Mouse (Mus musculus) limb, embryonic 14.5 days (tissue): ENCODE measurements at regions not wholly inside any gene's neighbourhood (a gene's known extent, or its start where the extent isn't known, plus 50 kb on each side); places are given as distances from the start of the nearest gene placed in this dataset.

Experiments
- ATAC-seq: fragments of 200-750 bp; cut with Nextera tagmentation; 2 replicates; pipeline ENCODE4 v1.8.0; 2017; ENCODE audit warnings: low read depth, moderate number of reproducible peaks, moderate TSS enrichment; ENCODE audit not compliant: low FRiP score
- DNase-seq: peaks from one replicate; pipeline ENCODE4 v3.0.0-alpha.2; 2015; ENCODE audit warnings: low spot score
- H3K27ac ChIP-seq: fragments of 300-500 bp; sonication (generic); replicated peaks from 2 replicates; pipeline ENCODE4 v1.5.1; 2014; ENCODE audit warnings: low read depth, mild to moderate bottlenecking, low read length, moderate library complexity, mixed read lengths
- H3K27me3 ChIP-seq: fragments of 300-500 bp; sonication (generic); 2 replicates; pipeline ENCODE4 v1.6.1; 2014; ENCODE audit warnings: low read length, mixed read lengths; ENCODE audit not compliant: control insufficient read depth, insufficient read depth
- H3K36me3 ChIP-seq: fragments of 300-500 bp; sonication (generic); 2 replicates; pipeline ENCODE4 v1.6.1; 2014; ENCODE audit warnings: mild to moderate bottlenecking, low read length, moderate library complexity, mixed read lengths; ENCODE audit not compliant: control insufficient read depth, insufficient read depth
- H3K4me1 ChIP-seq: fragments of 300-500 bp; sonication (generic); 2 replicates; pipeline ENCODE4 v1.6.1; 2014; ENCODE audit warnings: antibody characterized with exemption, low read length, mixed read lengths; ENCODE audit not compliant: control insufficient read depth, insufficient read depth
- H3K4me2 ChIP-seq: fragments of 300-500 bp; sonication (generic); replicated peaks from 2 replicates; pipeline ENCODE4 v1.6.1; 2014; ENCODE audit warnings: low read depth, mild to moderate bottlenecking, low read length, moderate library complexity; ENCODE audit not compliant: severe bottlenecking
- H3K4me3 ChIP-seq: fragments of 300-500 bp; sonication (generic); replicated peaks from 2 replicates; pipeline ENCODE4 v1.5.1; 2014; ENCODE audit warnings: low read length
- H3K9ac ChIP-seq: fragments of 300-500 bp; sonication (generic); 2 replicates; pipeline ENCODE4 v1.6.1; 2014; ENCODE audit warnings: mild to moderate bottlenecking, low read depth, low read length, moderate library complexity; ENCODE audit not compliant: severe bottlenecking
- H3K9me3 ChIP-seq: fragments of 300-500 bp; sonication (generic); 2 replicates; pipeline ENCODE4 v1.6.1; 2016; ENCODE audit warnings: low read length; ENCODE audit not compliant: control insufficient read depth
- POLR2A ChIP-seq: fragments of 200-500 bp; IDR thresholded peaks from 2 replicates; pipeline ENCODE4 v1.8.0; 2012; ENCODE audit warnings: inconsistent platforms, mild to moderate bottlenecking, moderate library complexity, borderline replicate concordance; ENCODE audit not compliant: insufficient read depth, insufficient read length; ENCODE audit errors: extremely low read depth
- WGBS: fragments of 180-500 bp; shearing (Covaris S2); extraction: QIAGEN DNeasy Blood & Tissue Kit; methylation state at CpG from one replicate; pipeline ENCODE4 v1.1.7; 2014; 5-methylcytosine and 5-hydroxymethylcytosine counted together

GRCm38 (mm10) chr4:7423204-7423603 is 815.6 kb downstream of the Car8 start:
- H3K4me3 ChIP-seq = no peak overlapping the region
- H3K4me1 ChIP-seq = no peaks in the 10 kb centered on the region
- DNase-seq (no peak), ATAC-seq (no peak)
- no peaks in the 10 kb centered on the region for H3K9me3 ChIP-seq
- H3K9ac ChIP-seq = no peak overlapping the region
- no peaks in the 10 kb centered on the region for H3K36me3 ChIP-seq
- H3K4me2 ChIP-seq = no peak overlapping the region
- WGBS = 72% methylated on average over 4 of the region's 4 CpGs
- H3K27ac ChIP-seq = no peak overlapping the region
- H3K27me3 ChIP-seq = no peaks in the 10 kb centered on the region
- TF ChIP-seq POLR2A = no peak

GRCm38 (mm10) chr4:7422787-7423186 is 816.1 kb downstream of the Car8 start:
- Histone ChIP-seq H3K36me3 (no peaks in the 10 kb centered on the region), H3K27me3 (no peaks in the 10 kb centered on the region), H3K9me3 (no peaks in the 10 kb centered on the region), H3K4me1 (no peaks in the 10 kb centered on the region), H3K4me3 (no peak overlapping the region), H3K9ac (no peak overlapping the region), H3K4me2 (no peak overlapping the region), H3K27ac (no peak overlapping the region)
- ATAC-seq = no peak
- TF ChIP-seq POLR2A = no peak
- no peak for DNase-seq
- WGBS = 60% methylated on average over 3 of the region's 3 CpGs

- WGBS = 66% methylated on average over 2 of the region's 2 CpGs
- no peak overlapping the region for H3K27ac ChIP-seq
- H3K27me3 ChIP-seq = no peaks in the 10 kb centered on the region
- no peak overlapping the region for H3K9ac ChIP-seq
- no peak overlapping the region for H3K4me2 ChIP-seq
- ATAC-seq = no peak
- no peaks in the 10 kb centered on the region for H3K36me3 ChIP-seq
- H3K9me3 ChIP-seq = no peaks in the 10 kb centered on the region
- no peak overlapping the region for H3K4me3 ChIP-seq
- H3K4me1 ChIP-seq = no peaks in the 10 kb centered on the region
- no peak for DNase-seq
- no peak for TF ChIP-seq POLR2A
Observed at GRCm38 (mm10) chr4:7414301-7414700, 824.5 kb downstream of the Car8 start.

DNA sequence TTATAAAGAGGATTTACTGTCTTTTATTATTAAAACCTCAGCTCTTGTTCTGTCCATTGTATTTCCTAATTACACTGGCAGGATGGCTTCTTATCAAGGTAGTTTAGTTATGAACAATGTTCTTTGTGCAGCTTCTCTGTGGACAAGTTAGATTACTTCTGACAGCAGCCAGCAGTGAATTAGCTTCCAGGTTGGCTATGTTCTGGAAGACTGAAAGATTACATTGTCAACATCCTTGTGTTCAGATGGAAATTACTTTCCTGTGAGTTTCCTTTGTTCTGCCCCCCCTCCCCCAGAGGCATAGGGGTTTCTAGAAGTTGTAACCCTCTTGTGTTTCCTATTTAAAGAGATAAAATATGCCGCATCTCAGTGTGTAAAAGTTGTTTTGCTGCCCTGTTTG is 846.1 kb downstream of the Car8 start:
- no peak for DNase-seq
- Histone ChIP-seq H3K4me1 (no peaks in the 10 kb centered on the region), H3K9me3 (no peaks in the 10 kb centered on the region), H3K36me3 (no peaks in the 10 kb centered on the region), H3K4me2 (no peak overlapping the region), H3K27ac (no peak overlapping the region), H3K27me3 (no peaks in the 10 kb centered on the region), H3K4me3 (no peak overlapping the region), H3K9ac (no peak overlapping the region)
- TF ChIP-seq POLR2A = no peak
- no peak for ATAC-seq
- WGBS = 80% methylated on average over 1 of the region's 1 CpGs

DNA sequence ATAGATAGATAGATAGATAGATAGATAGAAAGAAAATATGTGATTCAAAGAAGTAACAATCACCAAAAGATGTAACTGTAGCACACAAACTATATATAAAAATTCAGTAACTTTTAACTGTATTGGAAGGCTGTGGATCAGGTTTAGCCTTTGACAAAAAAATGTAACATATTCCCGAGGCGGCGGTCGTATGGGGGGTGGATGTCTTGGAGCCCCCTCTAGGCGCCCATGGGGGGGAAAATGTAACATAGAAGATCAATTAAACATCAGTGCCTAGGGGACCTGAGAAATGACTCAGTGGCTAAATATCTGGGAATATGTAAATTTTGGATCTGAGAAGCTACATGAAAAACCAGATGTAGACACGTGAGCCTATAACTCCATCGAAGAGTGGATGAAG is 847.2 kb downstream of the Car8 start:
- DNase-seq (peak; percentile 68), ATAC-seq (no peak)
- no peak overlapping the region for H3K4me2 ChIP-seq
- H3K9ac ChIP-seq = no peak overlapping the region
- no peak for TF ChIP-seq POLR2A
- H3K27me3 ChIP-seq = no peaks in the 10 kb centered on the region
- no peak overlapping the region for H3K27ac ChIP-seq
- H3K36me3 ChIP-seq = no peaks in the 10 kb centered on the region
- H3K4me3 ChIP-seq = no peak overlapping the region
- H3K4me1 ChIP-seq = no peaks in the 10 kb centered on the region
- WGBS = 80% methylated on average over 7 of the region's 7 CpGs
- H3K9me3 ChIP-seq = no peaks in the 10 kb centered on the region

- ATAC-seq (no peak), DNase-seq (no peak)
- no peaks in the 10 kb centered on the region for H3K9me3 ChIP-seq
- no peaks in the 10 kb centered on the region for H3K36me3 ChIP-seq
- H3K27me3 ChIP-seq = no peaks in the 10 kb centered on the region
- no peak for TF ChIP-seq POLR2A
- no peak overlapping the region for H3K4me2 ChIP-seq
- no peak overlapping the region for H3K4me3 ChIP-seq
- H3K27ac ChIP-seq = no peak overlapping the region
- H3K4me1 ChIP-seq = 0 out of 2 replicates have a peak, but pooled peaks cover 2% of the 10 kb centered on the region
- no peak overlapping the region for H3K9ac ChIP-seq
Observed at GRCm38 (mm10) chr4:7385069-7385468, 853.8 kb downstream of the Car8 start.
